Mouse (Mus musculus): ENCODE measurements at regions not wholly inside any gene's neighbourhood (a gene's known extent, or its start where the extent isn't known, plus 50 kb on each side); places are given as distances from the start of the nearest gene placed in this dataset.
"Not testable (repeated sequence)": the region's sequence is repeated elsewhere in the genome, so short reads cannot be mapped to it uniquely, and the experiment has no call there.

DNA sequence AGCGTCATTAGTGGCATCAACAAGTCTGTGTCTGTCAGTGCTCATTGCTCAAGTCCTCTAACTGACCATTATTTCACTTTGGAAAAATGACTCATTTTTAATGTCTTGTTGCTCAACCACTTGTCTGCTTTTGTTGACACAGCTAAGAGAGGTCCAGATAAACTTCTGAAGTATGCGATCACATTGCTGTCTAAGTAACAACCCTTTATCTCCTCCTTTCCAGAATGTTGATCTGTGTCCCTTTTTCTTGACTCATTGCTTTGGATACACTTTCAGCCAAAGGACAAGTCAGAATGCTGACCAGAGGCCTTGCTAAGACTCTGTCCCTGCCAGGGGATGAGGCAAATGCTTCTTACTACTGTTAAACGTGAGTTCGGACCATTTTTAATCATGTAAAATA is 407.2 kb upstream of the Zfp507 start:
- no peaks in the 10 kb centered on the region for H3K4me1 ChIP-seq
- no peak for ATAC-seq (ENCODE audit: low FRiP score)
- H3K9ac ChIP-seq (replicated peaks), result no peak overlapping the region
- H3K36me3 ChIP-seq, result no peaks in the 10 kb centered on the region
- no peaks in the 10 kb centered on the region for H3K27me3 ChIP-seq (replicated peaks)
- no peak overlapping the region for H3K4me3 ChIP-seq (replicated peaks)
- H3K27ac ChIP-seq (replicated peaks), result no peak overlapping the region
- 90% methylated on average over 4 of the region's 4 CpGs for WGBS
- no peaks in the 10 kb centered on the region for H3K9me3 ChIP-seq (replicated peaks)
- H3K4me2 ChIP-seq, result no peak overlapping the region

DNA sequence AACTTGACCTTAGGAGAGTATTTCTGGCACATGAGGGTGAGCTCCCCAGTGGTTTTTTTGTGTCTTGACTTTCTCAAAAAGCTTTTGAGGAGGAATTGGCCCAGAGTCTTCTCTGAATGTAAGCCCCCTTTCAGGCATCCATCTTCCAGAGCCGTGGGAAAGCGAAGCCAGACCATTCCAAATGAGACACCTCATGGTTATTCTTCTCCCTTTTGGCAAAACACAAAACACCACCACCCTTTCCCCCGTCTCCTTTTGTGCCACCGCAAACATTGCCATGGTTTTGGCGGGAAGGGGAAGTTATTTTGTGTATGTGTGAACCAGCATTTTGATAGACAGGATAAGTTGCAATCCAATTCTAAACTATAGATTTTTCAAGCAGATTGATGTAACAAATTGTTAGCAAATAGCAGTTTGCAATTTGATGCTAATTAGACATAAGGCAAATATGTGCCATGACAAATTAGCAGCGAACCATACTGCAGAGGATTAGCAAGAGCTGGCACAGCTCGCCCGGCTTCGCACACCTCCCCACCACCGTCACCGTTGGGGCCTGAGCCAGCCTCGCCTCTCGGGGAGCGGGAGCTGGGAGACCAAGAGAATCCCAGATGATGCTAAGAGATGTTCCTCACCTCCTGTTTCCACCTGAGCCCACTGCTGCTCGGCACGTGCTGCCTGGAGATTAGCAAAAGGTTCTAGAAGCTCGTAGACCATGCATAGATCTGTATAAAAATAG is 404.9 kb upstream of the Zfp507 start:
- H3K27ac ChIP-seq (replicated peaks), result no peak overlapping the region
- H3K9ac ChIP-seq (replicated peaks), result no peak overlapping the region
- no peaks in the 10 kb centered on the region for H3K36me3 ChIP-seq
- WGBS, result 69% methylated on average over 17 of the region's 17 CpGs
- no peaks in the 10 kb centered on the region for H3K27me3 ChIP-seq (replicated peaks)
- no peak for ATAC-seq (ENCODE audit: low FRiP score)
- H3K4me1 ChIP-seq, result no peaks in the 10 kb centered on the region
- no peak overlapping the region for H3K4me2 ChIP-seq
- no peak overlapping the region for H3K4me3 ChIP-seq (replicated peaks)
- no peaks in the 10 kb centered on the region for H3K9me3 ChIP-seq (replicated peaks)

GRCm38 (mm10) chr7:36198091-36198700 is 395.4 kb upstream of the Zfp507 start:
- WGBS, result 94% methylated on average over 16 of the region's 16 CpGs
- Histone ChIP-seq H3K9me3 (replicated peaks) (no peaks in the 10 kb centered on the region), H3K27ac (replicated peaks) (no peak overlapping the region), H3K4me1 (peaks cover 5% of the 10 kb centered on the region), H3K36me3 (no peaks in the 10 kb centered on the region), H3K4me2 (no peak overlapping the region), H3K27me3 (replicated peaks) (no peaks in the 10 kb centered on the region), H3K9ac (replicated peaks) (no peak overlapping the region), H3K4me3 (replicated peaks) (no peak overlapping the region)
- no peak for ATAC-seq (ENCODE audit: low FRiP score)

- no peak overlapping the region for H3K4me3 ChIP-seq (replicated peaks)
- no peak for ATAC-seq (ENCODE audit: low FRiP score)
- H3K4me2 ChIP-seq, result no peak overlapping the region
- H3K36me3 ChIP-seq, result no peaks in the 10 kb centered on the region
- no peaks in the 10 kb centered on the region for H3K9me3 ChIP-seq (replicated peaks)
- 39% methylated on average over 18 of the region's 18 CpGs for WGBS
- peaks cover 21% of the 10 kb centered on the region for H3K4me1 ChIP-seq
- no peak overlapping the region for H3K9ac ChIP-seq (replicated peaks)
- H3K27ac ChIP-seq (replicated peaks), result no peak overlapping the region
- no peaks in the 10 kb centered on the region for H3K27me3 ChIP-seq (replicated peaks)
Measured at GRCm38 (mm10) chr7:36196154-36196720, 393.4 kb upstream of the Zfp507 start.

GRCm38 (mm10) chr7:36192645-36193044 is 389.8 kb upstream of the Zfp507 start:
- Histone ChIP-seq H3K36me3 (no peaks in the 10 kb centered on the region), H3K4me3 (replicated peaks) (no peak overlapping the region), H3K9me3 (replicated peaks) (no peaks in the 10 kb centered on the region), H3K4me2 (no peak overlapping the region), H3K27me3 (replicated peaks) (0 out of 2 replicates have a peak, but pooled peaks cover 5% of the 10 kb centered on the region), H3K27ac (replicated peaks) (no peak overlapping the region), H3K4me1 (peaks cover 28% of the 10 kb centered on the region), H3K9ac (replicated peaks) (no peak overlapping the region)
- WGBS, result 59% methylated on average over 8 of the region's 8 CpGs
- ATAC-seq (ENCODE audit: low FRiP score), result no peak

GRCm38 (mm10) chr7:36177947-36178346 is 375.1 kb upstream of the Zfp507 start:
- Histone ChIP-seq H3K4me2 (no peak overlapping the region), H3K9me3 (replicated peaks) (no peaks in the 10 kb centered on the region), H3K36me3 (no peaks in the 10 kb centered on the region), H3K4me1 (no peaks in the 10 kb centered on the region), H3K27ac (replicated peaks) (no peak overlapping the region), H3K27me3 (replicated peaks) (no peaks in the 10 kb centered on the region), H3K9ac (replicated peaks) (no peak overlapping the region), H3K4me3 (replicated peaks) (no peak overlapping the region)
- WGBS, result 29% methylated on average over 7 of the region's 7 CpGs
- ATAC-seq (ENCODE audit: low FRiP score), result no peak

DNA sequence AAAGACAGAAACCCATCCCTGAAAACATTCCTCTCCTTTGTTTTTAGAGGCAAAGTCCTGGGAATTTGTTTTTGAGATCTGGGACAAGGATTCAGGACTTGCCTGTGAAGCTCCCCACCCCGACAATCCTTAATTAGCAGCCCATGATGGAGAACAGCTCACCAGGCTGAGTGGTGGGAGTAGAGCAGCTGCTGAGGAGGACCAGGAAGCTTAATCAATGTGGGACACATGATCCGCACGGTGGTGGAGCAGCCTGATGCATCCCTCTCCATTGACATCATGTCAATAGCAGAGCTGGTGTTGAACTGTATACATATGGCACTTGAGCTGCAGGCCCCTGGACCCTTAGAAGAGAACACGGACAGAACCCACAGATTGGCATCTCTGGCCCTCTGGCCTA is 372.5 kb upstream of the Zfp507 start:
- Histone ChIP-seq H3K4me2 (no peak overlapping the region), H3K36me3 (no peaks in the 10 kb centered on the region)
- 92% methylated on average over 4 of the region's 4 CpGs for WGBS

DNA sequence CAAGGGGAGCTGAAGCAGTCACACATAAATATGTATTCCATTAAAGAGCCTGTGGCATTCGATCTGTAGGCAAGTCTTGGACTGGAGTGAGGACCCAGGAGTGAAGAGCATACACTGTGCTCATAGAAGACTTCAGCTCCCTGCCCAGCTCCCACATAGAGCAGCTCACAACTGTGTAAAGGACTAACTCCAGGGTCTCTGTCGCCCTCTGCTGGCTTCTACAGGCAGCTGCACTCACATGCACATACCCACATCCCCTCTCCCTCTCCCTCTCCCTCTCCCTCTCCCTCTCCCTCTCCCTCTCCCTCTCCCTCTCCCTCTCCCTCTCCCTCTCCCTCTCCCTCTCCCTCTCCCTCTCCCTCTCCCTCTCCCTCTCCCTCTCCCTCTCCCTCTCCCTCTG is 369.7 kb upstream of the Zfp507 start:
- WGBS, result 48% methylated on average over 2 of the region's 2 CpGs
- H3K27me3 ChIP-seq (replicated peaks); ATAC-seq (ENCODE audit: low FRiP score); H3K4me3 ChIP-seq (replicated peaks); H3K4me1 ChIP-seq; H3K9me3 ChIP-seq (replicated peaks); H3K9ac ChIP-seq (replicated peaks); H3K27ac ChIP-seq (replicated peaks); H3K36me3 ChIP-seq; H3K4me2 ChIP-seq: not testable (repeated sequence)

More for the DNA sequence above, 372.5 kb upstream of the Zfp507 start:
- no peak overlapping the region for H3K27ac ChIP-seq (replicated peaks)
- no peaks in the 10 kb centered on the region for H3K9me3 ChIP-seq (replicated peaks)
- H3K4me1 ChIP-seq, result no peaks in the 10 kb centered on the region
- H3K27me3 ChIP-seq (replicated peaks), result no peaks in the 10 kb centered on the region
- H3K4me3 ChIP-seq (replicated peaks), result no peak overlapping the region
- no peak overlapping the region for H3K9ac ChIP-seq (replicated peaks)
- ATAC-seq (ENCODE audit: low FRiP score), result no peak

- ATAC-seq (ENCODE audit: low FRiP score), result peak; percentile 29; the same call in 1 of the 2 replicates
- 28% methylated on average over 22 of the region's 22 CpGs for WGBS
- H3K9ac ChIP-seq (replicated peaks), result peak overlapping the region; percentile 14; the same call in 1 of the 2 replicates
- no peaks in the 10 kb centered on the region for H3K36me3 ChIP-seq
- no peaks in the 10 kb centered on the region for H3K27me3 ChIP-seq (replicated peaks)
- no peak overlapping the region for H3K4me3 ChIP-seq (replicated peaks)
- peaks cover 22% of the 10 kb centered on the region for H3K4me1 ChIP-seq
- H3K4me2 ChIP-seq, result no peak overlapping the region
- peak overlapping the region; percentile 58 for H3K27ac ChIP-seq (replicated peaks)
- H3K9me3 ChIP-seq (replicated peaks), result no peaks in the 10 kb centered on the region
Measured at GRCm38 (mm10) chr7:36157270-36157945, 354.6 kb upstream of the Zfp507 start.

GRCm38 (mm10) chr7:36156595-36156994 is 353.8 kb upstream of the Zfp507 start:
- Histone ChIP-seq H3K9ac (replicated peaks) (no peak overlapping the region), H3K4me1 (peaks cover 22% of the 10 kb centered on the region), H3K9me3 (replicated peaks) (no peaks in the 10 kb centered on the region), H3K4me3 (replicated peaks) (no peak overlapping the region), H3K27ac (replicated peaks) (0 out of 2 replicates have a peak overlapping the region, but pooled peaks have one; percentile 58), H3K36me3 (no peaks in the 10 kb centered on the region), H3K27me3 (replicated peaks) (no peaks in the 10 kb centered on the region), H3K4me2 (no peak overlapping the region)
- no peak for ATAC-seq (ENCODE audit: low FRiP score)
- WGBS, result 43% methylated on average over 12 of the region's 12 CpGs

DNA sequence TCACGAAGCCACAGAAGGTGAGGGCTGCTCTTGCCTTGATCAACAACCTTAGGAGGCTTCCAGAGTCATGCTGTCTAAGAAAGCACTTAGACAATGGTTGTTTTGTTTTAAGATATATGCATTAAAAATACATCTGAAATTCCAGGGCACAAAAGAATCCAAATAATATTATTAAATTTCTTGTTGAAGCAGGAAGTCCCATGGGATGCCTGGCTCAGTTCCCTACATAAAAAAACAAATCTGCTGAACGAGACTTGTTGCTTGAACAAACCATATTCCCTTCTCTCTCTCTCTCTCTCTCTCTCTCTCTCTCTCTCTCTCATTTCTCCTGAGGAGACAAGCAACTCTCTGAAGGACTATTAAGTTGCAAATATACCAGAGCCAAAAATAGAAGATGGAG is 352.8 kb upstream of the Zfp507 start:
- H3K27ac ChIP-seq (replicated peaks), result no peak overlapping the region
- H3K4me3 ChIP-seq (replicated peaks), result no peak overlapping the region
- H3K27me3 ChIP-seq (replicated peaks), result no peaks in the 10 kb centered on the region
- no peak overlapping the region for H3K9ac ChIP-seq (replicated peaks)
- ATAC-seq (ENCODE audit: low FRiP score), result no peak
- no peaks in the 10 kb centered on the region for H3K36me3 ChIP-seq
- H3K9me3 ChIP-seq (replicated peaks), result no peaks in the 10 kb centered on the region
- peaks cover 28% of the 10 kb centered on the region for H3K4me1 ChIP-seq
- WGBS, result 63% methylated on average over 2 of the region's 2 CpGs
- H3K4me2 ChIP-seq, result no peak overlapping the region

GRCm38 (mm10) chr7:36155159-36155558 is 352.4 kb upstream of the Zfp507 start:
- 86% methylated on average over 6 of the region's 6 CpGs for WGBS
- no peak overlapping the region for H3K27ac ChIP-seq (replicated peaks)

More at GRCm38 (mm10) chr7:36155159-36155558, 352.4 kb upstream of the Zfp507 start:
- H3K4me3 ChIP-seq (replicated peaks), result no peak overlapping the region
- H3K9me3 ChIP-seq (replicated peaks), result no peaks in the 10 kb centered on the region
- H3K4me2 ChIP-seq, result no peak overlapping the region
- no peak for ATAC-seq (ENCODE audit: low FRiP score)
- H3K27me3 ChIP-seq (replicated peaks), result no peaks in the 10 kb centered on the region
- peaks cover 28% of the 10 kb centered on the region for H3K4me1 ChIP-seq
- no peaks in the 10 kb centered on the region for H3K36me3 ChIP-seq
- no peak overlapping the region for H3K9ac ChIP-seq (replicated peaks)

Measured in neural tube, embryonic 15.5 days (tissue).